Mouse (Mus musculus) CH12.LX (cell line): ENCODE results near the gene Bola3.

Experiments
- CHD1 ChIP-seq: IDR thresholded peaks from 2 replicates; pipeline ENCODE4 v1.6.1; 2012; ENCODE audit warnings: low read depth, low read length, improper control_type of control experiment, inconsistent platforms
- E2F4 ChIP-seq: IDR thresholded peaks from 2 replicates; pipeline ENCODE4 v1.6.1; 2011; ENCODE audit warnings: low read depth, low read length, improper control_type of control experiment; ENCODE audit not compliant: insufficient replicate concordance
- EP300 ChIP-seq: IDR thresholded peaks from 2 replicates; pipeline ENCODE4 v1.6.1; 2011; ENCODE audit warnings: low read length, improper control_type of control experiment
- JUN ChIP-seq: IDR thresholded peaks from 2 replicates; pipeline ENCODE4 v1.6.1; 2011; ENCODE audit warnings: low read depth, mild to moderate bottlenecking, low read length, improper control_type of control experiment, moderate library complexity; ENCODE audit not compliant: insufficient read depth
- POLR2A ChIP-seq: IDR thresholded peaks from 2 replicates; pipeline ENCODE4 v1.6.1; 2011; ENCODE audit warnings: low read depth, mild to moderate bottlenecking, improper control_type of control experiment, low read length
- POLR2AphosphoS2 ChIP-seq: IDR thresholded peaks from 2 replicates; pipeline ENCODE4 v1.6.1; 2011; ENCODE audit warnings: low read depth, low read length, improper control_type of control experiment
- USF2 ChIP-seq: conservative IDR thresholded peaks from 2 replicates; pipeline ENCODE4 v1.6.1; 2011; ENCODE audit warnings: low read depth, low read length, improper control_type of control experiment
- ZKSCAN1 ChIP-seq: IDR thresholded peaks from 2 replicates; pipeline ENCODE4 v1.6.1; 2012; ENCODE audit warnings: low read depth, inconsistent platforms, low read length, improper control_type of control experiment, borderline replicate concordance
- ZNF384 ChIP-seq: IDR thresholded peaks from 2 replicates; pipeline ENCODE4 v1.6.1; 2012; ENCODE audit warnings: low read depth, low read length, improper control_type of control experiment, inconsistent platforms

DNA sequence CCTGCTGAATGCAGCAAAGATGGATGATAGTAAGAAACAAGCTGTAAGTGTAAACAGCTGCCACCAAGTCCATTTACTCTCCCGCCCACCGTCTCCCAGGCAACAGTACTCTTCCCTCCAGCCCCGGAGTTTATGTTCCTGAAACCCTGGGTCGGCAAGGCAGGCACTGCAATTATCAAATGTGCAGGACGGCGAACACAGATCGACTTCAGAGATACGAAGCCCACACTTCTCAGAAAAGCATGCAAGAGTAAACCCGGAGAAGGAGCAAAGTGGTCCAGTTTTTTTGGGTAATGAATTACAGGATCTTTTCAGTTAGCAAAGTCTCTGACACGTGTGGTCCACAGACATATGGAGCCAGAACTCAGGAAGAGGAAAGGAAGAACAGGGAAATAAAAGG is 32.9 kb upstream of the Bola3 start:
- TF ChIP-seq POLR2A: no peak
- no peak for TF ChIP-seq JUN
- no peak for TF ChIP-seq E2F4
- no peak for TF ChIP-seq USF2
- no peak for TF ChIP-seq EP300
- no peak for TF ChIP-seq CHD1
- no peak for TF ChIP-seq ZNF384
- no peak for TF ChIP-seq POLR2AphosphoS2
- no peak for TF ChIP-seq ZKSCAN1
